Mouse (Mus musculus) neural tube, embryonic 13.5 days (tissue): ENCODE results near the gene Grik4. TPM values are rescaled to one million over a fixed set of nuclear protein-coding genes. Genes with fewer than 3 reads are reported as not detected.
A peak's percentile ranks its signal among the peaks of the same experiment; 100 is the strongest.
"Not testable (repeated sequence)": the region's sequence is repeated elsewhere in the genome, so short reads cannot be mapped to it uniquely, and the experiment has no call there.

Experiments used
- ATAC-seq: fragments of 200-750 bp; cut with Nextera tagmentation; 2 replicates; pipeline ENCODE4 v1.8.0; 2017; ENCODE audit warnings: low read depth, mild to moderate bottlenecking, moderate TSS enrichment, moderate library complexity
- H3K27ac ChIP-seq: fragments of 300-500 bp; sonication (generic); replicated peaks from 2 replicates; pipeline ENCODE4 v1.5.1; 2015; ENCODE audit warnings: moderate library complexity, mild to moderate bottlenecking, inconsistent platforms
- H3K27me3 ChIP-seq: fragments of 300-500 bp; sonication (generic); 2 replicates; pipeline ENCODE4 v1.6.1; 2015; ENCODE audit warnings: mild to moderate bottlenecking, inconsistent platforms
- H3K36me3 ChIP-seq: fragments of 300-500 bp; sonication (generic); 2 replicates; pipeline ENCODE4 v1.6.1; 2015; ENCODE audit warnings: mild to moderate bottlenecking, inconsistent platforms
- H3K4me1 ChIP-seq: fragments of 300-500 bp; sonication (generic); replicated peaks from 2 replicates; pipeline ENCODE4 v1.6.1; 2015; ENCODE audit warnings: inconsistent platforms
- H3K4me2 ChIP-seq: fragments of 300-500 bp; sonication (generic); 2 replicates; pipeline ENCODE4 v1.6.1; 2015; ENCODE audit warnings: inconsistent platforms, mild to moderate bottlenecking, moderate library complexity
- H3K4me3 ChIP-seq: fragments of 300-500 bp; sonication (generic); 2 replicates; pipeline ENCODE4 v1.5.1; 2015; ENCODE audit warnings: mild to moderate bottlenecking, inconsistent platforms
- H3K9ac ChIP-seq: fragments of 300-500 bp; sonication (generic); 2 replicates; pipeline ENCODE4 v1.6.1; 2015; ENCODE audit warnings: moderate library complexity, mild to moderate bottlenecking, inconsistent platforms
- H3K9me3 ChIP-seq: fragments of 300-500 bp; sonication (generic); 2 replicates; pipeline ENCODE4 v1.6.1; 2016; ENCODE audit warnings: inconsistent platforms
- WGBS: fragments of 180-500 bp; shearing (Covaris S2); methylation state at CpG from one replicate; pipeline ENCODE4 v1.1.7; 2015; 5-methylcytosine and 5-hydroxymethylcytosine counted together
- polyA plus RNA-seq: library from polyadenylated mRNA; unstranded; fragments of >200 nt; fragmentation: Nextera tagmentation; extraction: Ambion mirVana; gene quantifications from 2 replicates; pipeline ENCODE4 v1.2.1, GENCODE M21; 2015

Grik4 gene
- polyA plus RNA-seq, 1 experiment from 2014 or later: 8.3 TPM

DNA sequence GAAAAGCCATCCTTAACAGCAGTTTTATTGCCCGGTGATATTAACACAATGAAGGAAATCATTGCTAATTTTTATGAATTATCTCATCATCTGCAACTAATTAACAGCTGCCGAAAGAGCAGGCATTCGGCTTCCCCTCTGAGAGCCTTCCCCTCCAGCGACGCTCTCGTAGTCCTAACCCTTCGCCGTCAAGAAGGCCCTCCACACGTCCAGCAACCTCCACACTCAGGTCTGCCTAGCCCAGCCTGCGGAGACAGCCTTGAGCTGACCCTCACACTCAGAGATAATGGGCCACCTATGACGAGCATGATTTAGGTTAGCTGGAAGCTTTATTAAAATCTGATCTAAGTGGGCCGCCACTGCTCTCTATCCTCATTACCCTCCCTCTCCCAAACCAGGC, 152.5 kb downstream of the Grik4 start:
- Histone ChIP-seq H3K4me1 (peaks cover 34% of the 10 kb centered on the region), H3K9ac (no peak overlapping the region), H3K9me3 (no peaks in the 10 kb centered on the region), H3K4me2 (no peak overlapping the region), H3K27ac (peak overlapping the region; percentile 35; the same call in 1 of the 2 replicates), H3K36me3 (no peaks in the 10 kb centered on the region), H3K4me3 (no peak overlapping the region), H3K27me3 (peaks cover 9% of the 10 kb centered on the region; the same call in 1 of the 2 replicates)
- no peak for ATAC-seq
- WGBS: 57% methylated on average over 12 of the region's 12 CpGs

DNA sequence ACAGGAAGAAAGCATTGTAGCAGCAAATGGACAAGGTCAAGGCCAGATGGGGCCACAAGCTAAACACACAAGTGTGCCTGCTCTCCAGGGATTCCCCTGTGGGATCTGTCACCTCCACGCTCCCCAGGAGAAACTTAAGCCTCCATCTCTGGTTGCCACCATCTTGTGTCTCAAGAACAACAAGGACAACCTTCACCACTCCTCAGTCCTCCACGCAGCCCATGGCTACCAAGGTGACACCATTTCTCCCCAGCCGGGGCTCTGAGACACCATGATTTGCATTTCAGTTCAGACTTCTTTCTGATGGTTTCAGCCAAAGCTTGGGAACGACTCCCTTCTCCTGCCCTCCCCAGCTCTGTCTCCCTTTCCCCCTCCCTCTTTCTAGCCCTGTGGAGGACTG, 152.9 kb downstream of the Grik4 start:
- Histone ChIP-seq H3K4me1 (peaks cover 33% of the 10 kb centered on the region), H3K4me2 (no peak overlapping the region), H3K27me3 (peaks cover 9% of the 10 kb centered on the region; the same call in 1 of the 2 replicates), H3K9ac (no peak overlapping the region), H3K27ac (peak overlapping the region; percentile 35; the same call in 1 of the 2 replicates), H3K9me3 (no peaks in the 10 kb centered on the region), H3K4me3 (no peak overlapping the region), H3K36me3 (no peaks in the 10 kb centered on the region)
- 58% methylated on average over 4 of the region's 4 CpGs for WGBS
- ATAC-seq: no peak

DNA sequence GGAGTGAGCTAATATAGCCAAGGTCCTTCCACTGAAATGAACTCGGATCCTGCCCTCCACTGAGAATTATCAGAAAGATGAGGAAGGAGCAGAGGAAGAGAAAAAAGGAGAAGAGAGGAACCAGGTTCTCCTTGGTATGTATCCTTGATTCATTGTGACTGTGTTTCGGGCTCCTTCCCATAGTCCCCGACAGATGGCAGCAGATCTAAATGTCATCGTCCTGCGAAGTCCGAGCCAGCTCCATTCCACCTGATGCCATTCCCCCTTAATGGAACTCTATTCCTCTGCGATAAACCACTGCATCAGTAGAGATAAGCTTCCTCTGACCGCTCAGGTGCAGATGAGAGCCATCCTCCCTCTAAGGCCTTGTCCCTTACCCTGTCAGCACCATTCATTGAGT, 155.8 kb downstream of the Grik4 start:
- H3K4me3 ChIP-seq: no peak overlapping the region
- no peak overlapping the region for H3K27ac ChIP-seq
- no peaks in the 10 kb centered on the region for H3K36me3 ChIP-seq
- no peak overlapping the region for H3K4me2 ChIP-seq
- peaks cover 32% of the 10 kb centered on the region for H3K4me1 ChIP-seq
- no peak overlapping the region for H3K9ac ChIP-seq
- peaks cover 5% of the 10 kb centered on the region; the same call in 1 of the 2 replicates for H3K27me3 ChIP-seq
- WGBS: 31% methylated on average over 8 of the region's 8 CpGs
- ATAC-seq: no peak
- H3K9me3 ChIP-seq: no peaks in the 10 kb centered on the region

DNA sequence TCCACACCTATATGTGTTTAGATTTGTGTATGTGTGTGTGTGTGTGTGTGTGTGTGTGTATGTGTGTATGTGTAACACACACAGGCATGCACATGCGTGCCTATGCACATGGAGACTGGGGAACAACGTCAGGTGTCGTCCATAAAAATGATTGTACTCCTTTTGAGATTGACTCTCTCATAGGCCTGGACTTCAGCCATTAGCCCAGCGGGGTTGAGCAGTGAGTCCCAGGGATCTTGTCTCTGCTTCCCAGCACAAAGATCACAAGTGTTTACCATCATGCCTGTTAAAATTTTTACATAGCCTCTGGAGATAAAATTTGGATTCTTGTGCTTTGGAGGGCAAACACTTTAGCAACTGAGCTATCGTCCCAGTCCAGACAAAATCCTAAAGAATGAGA, 157.4 kb downstream of the Grik4 start:
- H3K4me3 ChIP-seq: no peak overlapping the region
- 81% methylated on average over 5 of the region's 5 CpGs for WGBS
- H3K27me3 ChIP-seq: no peaks in the 10 kb centered on the region

DNA sequence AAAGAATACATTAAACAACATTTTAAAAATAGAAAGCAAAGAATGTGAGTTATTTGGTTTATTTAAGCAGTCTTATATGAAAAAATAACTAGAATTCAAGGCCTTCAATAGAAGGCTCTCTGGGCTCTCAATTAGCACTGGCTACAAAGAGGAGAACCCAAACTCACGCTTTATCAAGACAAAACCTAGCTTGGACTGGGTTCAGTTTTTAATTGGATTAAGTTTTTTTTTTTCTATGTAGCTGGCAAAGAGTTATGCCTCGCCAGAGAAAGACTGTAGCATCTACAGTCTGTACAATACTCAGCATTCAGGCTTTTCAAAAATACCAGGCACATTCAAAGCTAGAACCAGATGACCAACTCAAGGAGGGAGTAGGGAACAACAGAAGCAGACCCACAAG, 158.0 kb downstream of the Grik4 start:
- Histone ChIP-seq H3K27ac (no peak overlapping the region), H3K36me3 (no peaks in the 10 kb centered on the region), H3K4me1 (peaks cover 20% of the 10 kb centered on the region), H3K27me3 (no peaks in the 10 kb centered on the region), H3K4me2 (no peak overlapping the region), H3K4me3 (no peak overlapping the region), H3K9me3 (no peaks in the 10 kb centered on the region), H3K9ac (no peak overlapping the region)
- WGBS: 80% methylated on average over 2 of the region's 2 CpGs
- ATAC-seq: no peak

More for the DNA sequence above, 157.4 kb downstream of the Grik4 start:
- Histone ChIP-seq H3K27ac (no peak overlapping the region), H3K9me3 (no peaks in the 10 kb centered on the region), H3K9ac (no peak overlapping the region), H3K4me1 (peaks cover 26% of the 10 kb centered on the region), H3K36me3 (no peaks in the 10 kb centered on the region), H3K4me2 (no peak overlapping the region)
- no peak for ATAC-seq

DNA sequence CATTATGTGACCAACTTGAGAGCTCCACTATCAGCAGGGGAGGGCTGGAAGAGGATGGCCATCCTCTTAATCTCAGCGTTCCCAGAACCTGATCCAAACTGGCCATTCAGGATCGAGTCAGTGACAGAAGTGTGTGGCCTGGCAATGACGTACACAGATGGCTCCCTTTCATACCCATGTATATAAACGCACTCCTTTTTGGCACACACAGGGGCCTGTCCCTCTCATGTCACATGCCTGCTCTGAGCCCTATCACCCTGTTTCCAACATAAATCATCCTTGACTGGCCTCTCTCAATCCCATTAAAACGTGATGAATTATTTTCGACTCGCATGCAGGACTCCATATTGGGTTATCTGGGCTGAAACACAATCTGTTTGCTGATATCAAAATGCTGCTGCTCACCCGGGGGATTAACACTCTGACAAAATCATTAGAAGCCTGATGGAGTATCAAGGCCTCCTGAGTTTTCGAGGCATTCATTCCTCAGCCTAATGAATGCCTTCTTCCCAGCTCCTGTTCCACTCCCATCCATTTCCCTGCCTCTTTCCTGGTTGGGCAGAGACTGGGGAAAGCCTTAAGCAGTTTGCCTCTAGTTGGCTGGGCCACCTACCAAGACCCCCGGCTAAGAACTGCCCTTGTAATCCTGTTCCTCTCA, 159.0 kb downstream of the Grik4 start:
- Histone ChIP-seq H3K4me3 (no peak overlapping the region), H3K27me3 (no peaks in the 10 kb centered on the region), H3K27ac (peak overlapping the region; percentile 54; the same call in 1 of the 2 replicates), H3K9me3 (no peaks in the 10 kb centered on the region), H3K4me2 (no peak overlapping the region), H3K36me3 (no peaks in the 10 kb centered on the region), H3K4me1 (peaks cover 19% of the 10 kb centered on the region), H3K9ac (no peak overlapping the region)
- ATAC-seq: peak; percentile 33; the same call in 1 of the 2 replicates
- 60% methylated on average over 10 of the region's 10 CpGs for WGBS

DNA sequence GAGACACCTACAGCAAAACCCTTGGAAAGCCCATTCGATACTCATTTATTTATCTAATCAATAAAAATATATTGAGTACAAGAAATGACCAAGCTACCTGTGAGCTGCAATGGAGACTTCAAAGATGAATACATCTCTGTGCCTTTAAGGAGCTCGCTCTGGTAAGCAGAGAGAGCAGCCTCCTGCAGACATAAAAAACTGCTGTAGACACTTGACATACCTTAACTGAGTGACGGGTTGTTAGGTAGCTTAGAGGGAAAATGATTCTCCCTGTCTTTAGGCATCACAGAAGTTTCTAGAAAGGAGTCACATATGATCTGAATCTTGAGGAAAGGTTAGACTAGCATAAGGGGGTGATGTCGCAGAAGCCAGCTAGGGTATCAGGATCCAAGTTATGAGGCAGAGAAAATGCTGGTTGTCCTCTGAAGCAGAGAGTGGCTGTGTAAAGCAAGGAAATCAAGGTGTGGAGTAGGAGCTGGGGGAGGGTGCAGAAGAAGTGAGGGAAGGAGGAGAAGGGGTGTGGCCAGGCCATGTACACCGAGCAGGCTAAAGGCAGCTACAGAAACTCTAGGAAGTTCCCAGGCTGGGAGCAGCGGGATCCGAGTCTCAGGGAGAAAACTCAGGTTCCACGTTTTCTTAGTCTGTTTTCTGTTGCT, 160.9 kb downstream of the Grik4 start:
- H3K4me2 ChIP-seq: no peak overlapping the region
- 54% methylated on average over 8 of the region's 8 CpGs for WGBS
- peaks cover 36% of the 10 kb centered on the region for H3K4me1 ChIP-seq
- no peaks in the 10 kb centered on the region for H3K36me3 ChIP-seq
- no peaks in the 10 kb centered on the region for H3K9me3 ChIP-seq
- H3K4me3 ChIP-seq: no peak overlapping the region
- H3K27me3 ChIP-seq: peaks cover 3% of the 10 kb centered on the region; the same call in 1 of the 2 replicates
- H3K27ac ChIP-seq: no peak overlapping the region
- H3K9ac ChIP-seq: no peak overlapping the region
- no peak for ATAC-seq

DNA sequence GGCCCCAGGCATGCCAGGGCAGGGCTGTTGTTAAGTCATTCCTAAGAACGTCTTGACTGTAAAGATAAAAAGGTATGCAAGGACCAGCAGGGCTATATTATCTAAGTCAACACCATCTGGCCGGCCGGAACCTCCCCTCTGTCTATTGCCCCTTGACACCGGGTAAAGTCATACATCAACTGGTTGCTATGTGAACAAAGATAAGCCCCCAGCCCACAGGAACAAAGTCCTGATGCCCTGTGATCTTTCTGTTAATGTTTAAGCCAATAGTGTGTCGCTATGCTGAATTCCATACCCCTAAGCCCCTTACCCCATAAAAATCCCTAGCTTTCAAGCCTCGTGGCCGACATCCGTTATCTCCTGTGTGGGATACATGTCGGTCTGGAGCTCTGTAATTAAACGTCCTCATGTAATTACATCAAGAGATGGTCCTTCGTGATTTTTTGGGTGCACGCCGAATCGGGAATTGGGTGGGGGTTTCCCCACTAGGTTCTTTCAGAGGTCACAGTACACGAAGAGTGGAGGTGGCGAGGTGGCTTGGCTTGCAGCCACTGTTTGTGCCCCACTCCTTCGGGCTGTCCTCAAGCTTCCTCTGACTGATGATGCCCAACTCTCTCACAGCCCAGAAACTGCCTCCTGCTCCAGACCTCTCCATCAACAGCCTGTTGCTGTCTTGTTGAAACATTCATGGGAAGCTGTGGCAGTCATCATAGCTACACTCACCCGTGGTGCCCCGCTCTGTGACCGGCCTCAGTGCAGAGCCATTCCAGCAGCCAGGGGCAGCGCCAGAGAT, 165.6 kb downstream of the Grik4 start:
- H3K36me3 ChIP-seq, H3K4me3 ChIP-seq, H3K9me3 ChIP-seq, H3K9ac ChIP-seq, H3K27me3 ChIP-seq, ATAC-seq, H3K4me2 ChIP-seq: not testable (repeated sequence)
- WGBS: 32% methylated on average over 21 of the region's 21 CpGs
- Histone ChIP-seq H3K27ac (peak overlapping the region; percentile 55; the same call in 1 of the 2 replicates), H3K4me1 (peaks cover 34% of the 10 kb centered on the region)

DNA sequence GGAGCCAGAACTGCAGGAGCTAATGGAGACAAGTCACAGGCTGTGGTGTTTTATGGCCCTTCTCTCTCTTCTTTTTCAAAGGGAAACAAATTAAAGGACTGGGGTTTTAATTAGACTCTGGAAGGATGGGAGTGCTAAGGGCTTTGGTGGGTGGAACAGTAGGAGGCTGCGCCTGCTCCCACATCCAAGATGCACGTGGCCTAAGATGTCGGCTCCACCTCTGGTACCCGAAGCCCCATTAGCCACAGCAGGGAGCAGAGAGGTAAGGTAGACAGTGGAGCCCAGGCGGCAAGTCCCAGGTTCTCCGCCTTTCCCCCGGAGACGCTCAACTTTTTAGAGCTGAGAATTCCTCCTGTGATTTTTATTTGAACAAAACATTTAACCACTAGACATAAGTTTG, 166.4 kb downstream of the Grik4 start:
- Histone ChIP-seq H3K9ac (no peak overlapping the region), H3K27ac (peak overlapping the region; percentile 55), H3K9me3 (no peaks in the 10 kb centered on the region), H3K4me2 (no peak overlapping the region), H3K27me3 (peaks cover 3% of the 10 kb centered on the region; the same call in 1 of the 2 replicates), H3K4me1 (peaks cover 29% of the 10 kb centered on the region), H3K36me3 (no peaks in the 10 kb centered on the region), H3K4me3 (no peak overlapping the region)
- ATAC-seq: peak; percentile 70; the same call in 1 of the 2 replicates
- WGBS: 19% methylated on average over 8 of the region's 8 CpGs

DNA sequence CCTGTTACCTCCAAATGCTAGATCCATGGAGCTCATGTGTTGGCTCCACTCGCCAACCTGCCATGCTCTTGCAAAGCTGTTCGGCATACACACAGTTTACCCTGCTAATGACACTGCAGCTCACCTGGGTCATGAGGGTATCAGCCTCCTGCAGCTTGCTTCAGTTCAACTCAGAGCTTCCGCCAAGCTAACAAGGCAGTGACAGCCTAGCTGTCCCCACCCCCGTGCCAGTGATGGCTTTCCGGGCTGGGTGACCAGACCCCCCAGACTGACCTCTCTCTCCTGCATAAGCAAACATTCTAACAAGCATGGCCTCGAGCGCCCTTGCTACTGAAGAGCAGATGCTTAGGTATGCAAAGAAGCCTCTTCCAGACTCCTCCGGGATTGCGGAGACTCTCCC, 167.5 kb downstream of the Grik4 start:
- H3K4me1 ChIP-seq: peaks cover 29% of the 10 kb centered on the region

DNA sequence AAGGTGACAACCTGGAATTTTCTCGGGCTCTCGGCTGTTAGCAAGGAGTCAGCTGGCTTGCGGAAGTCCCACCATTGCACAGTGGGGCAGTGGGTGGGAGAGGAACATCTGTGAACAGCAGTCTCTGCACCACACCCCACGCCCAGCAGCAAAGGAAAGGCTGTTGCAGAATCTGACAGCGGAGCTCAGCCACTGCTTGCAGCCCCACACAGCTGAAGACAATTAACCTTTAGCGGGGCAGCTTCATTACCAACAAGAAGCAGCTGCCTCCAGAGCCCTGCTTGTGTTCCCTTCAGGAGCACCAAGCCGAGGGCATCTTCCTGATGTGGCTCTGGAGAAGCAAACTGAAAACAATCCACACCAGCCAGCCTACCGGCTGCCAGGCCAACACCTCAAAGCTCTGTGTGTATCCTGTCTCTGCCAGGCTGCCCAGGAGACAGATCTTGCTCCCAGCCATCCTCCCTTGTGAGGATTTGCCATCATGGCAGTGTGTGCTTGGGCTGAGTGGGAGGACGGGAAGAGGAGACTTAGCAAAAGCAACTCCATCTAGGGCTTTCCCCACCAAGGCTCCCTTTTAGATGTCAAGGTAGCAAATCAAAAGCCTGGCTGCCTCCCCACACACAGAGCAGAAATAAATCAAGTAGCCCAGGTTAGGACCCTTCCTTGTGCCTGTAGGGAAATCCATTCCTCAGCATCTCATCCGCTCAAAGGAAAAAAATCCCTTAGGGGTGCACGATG, 179.3 kb downstream of the Grik4 start:
- H3K9ac ChIP-seq: peak overlapping the region; percentile 36
- no peaks in the 10 kb centered on the region; the same call in 1 of the 2 replicates for H3K27me3 ChIP-seq
- peaks cover 34% of the 10 kb centered on the region for H3K4me1 ChIP-seq
- H3K27ac ChIP-seq: peak overlapping the region; percentile 19; the same call in 1 of the 2 replicates
- no peak overlapping the region for H3K4me3 ChIP-seq
- H3K9me3 ChIP-seq: no peaks in the 10 kb centered on the region
- no peaks in the 10 kb centered on the region for H3K36me3 ChIP-seq
- no peak overlapping the region for H3K4me2 ChIP-seq
- no peak for ATAC-seq
- 39% methylated on average over 11 of the region's 11 CpGs for WGBS

More for the DNA sequence above, 167.5 kb downstream of the Grik4 start:
- H3K9ac ChIP-seq: no peak overlapping the region
- H3K27me3 ChIP-seq: peaks cover 3% of the 10 kb centered on the region; the same call in 1 of the 2 replicates
- 58% methylated on average over 9 of the region's 9 CpGs for WGBS
- H3K27ac ChIP-seq: no peak overlapping the region
- no peak for ATAC-seq
- H3K9me3 ChIP-seq: no peaks in the 10 kb centered on the region
- H3K36me3 ChIP-seq: no peaks in the 10 kb centered on the region
- H3K4me3 ChIP-seq: no peak overlapping the region
- no peak overlapping the region for H3K4me2 ChIP-seq
